Mouse (Mus musculus) embryonic facial prominence, embryonic 14.5 days (tissue): ENCODE results near the gene Caps2. TPM values are rescaled to one million over a fixed set of nuclear protein-coding genes. Genes with fewer than 3 reads are reported as not detected.
A peak's percentile ranks its signal among the peaks of the same experiment; 100 is the strongest.
"Not testable (repeated sequence)": the region's sequence is repeated elsewhere in the genome, so short reads cannot be mapped to it uniquely, and the experiment has no call there.

Source experiments
- ATAC-seq: fragments of 200-750 bp; cut with Nextera tagmentation; 2 replicates; pipeline ENCODE4 v1.8.0; 2017; ENCODE audit warnings: low read depth, moderate number of reproducible peaks, moderate TSS enrichment
- DNase-seq: peaks from one replicate; pipeline ENCODE4 v3.0.0-alpha.2; 2015; ENCODE audit warnings: low spot score
- H3K27ac ChIP-seq: fragments of 300-500 bp; sonication (generic); replicated peaks from 2 replicates; pipeline ENCODE4 v1.5.1; 2014; ENCODE audit warnings: low read depth, mild to moderate bottlenecking, low read length, moderate library complexity
- H3K27me3 ChIP-seq: fragments of 300-500 bp; sonication (generic); replicated peaks from 2 replicates; pipeline ENCODE4 v1.6.1; 2014; ENCODE audit warnings: low read length; ENCODE audit not compliant: control insufficient read depth, insufficient read depth
- H3K36me3 ChIP-seq: fragments of 300-500 bp; sonication (generic); 2 replicates; pipeline ENCODE4 v1.6.1; 2014; ENCODE audit warnings: low read length, mixed read lengths; ENCODE audit not compliant: control insufficient read depth, insufficient read depth
- H3K4me1 ChIP-seq: fragments of 300-500 bp; sonication (generic); 2 replicates; pipeline ENCODE4 v1.6.1; 2014; ENCODE audit warnings: antibody characterized with exemption, low read length; ENCODE audit not compliant: control insufficient read depth, insufficient read depth
- H3K4me2 ChIP-seq: fragments of 300-500 bp; sonication (generic); 2 replicates; pipeline ENCODE4 v1.6.1; 2014; ENCODE audit warnings: low read depth, mild to moderate bottlenecking, low read length, moderate library complexity, mixed read lengths
- H3K4me3 ChIP-seq: fragments of 300-500 bp; sonication (generic); 2 replicates; pipeline ENCODE4 v1.5.1; 2014; ENCODE audit warnings: low read depth, mild to moderate bottlenecking, low read length
- H3K9ac ChIP-seq: fragments of 300-500 bp; sonication (generic); 2 replicates; pipeline ENCODE4 v1.6.1; 2014; ENCODE audit warnings: low read depth, mild to moderate bottlenecking, low read length, moderate library complexity, mixed read lengths
- H3K9me3 ChIP-seq: fragments of 300-500 bp; sonication (generic); 2 replicates; pipeline ENCODE4 v1.6.1; 2016; ENCODE audit warnings: low read length; ENCODE audit not compliant: control insufficient read depth
- WGBS: fragments of 180-500 bp; shearing (Covaris S2); extraction: QIAGEN DNeasy Blood & Tissue Kit; methylation state at CpG from one replicate; pipeline ENCODE4 v1.1.7; 2014; 5-methylcytosine and 5-hydroxymethylcytosine counted together
- polyA plus RNA-seq: library from polyadenylated mRNA; unstranded; fragments of >200 nt; fragmentation: Nextera tagmentation; extraction: Ambion mirVana; gene quantifications from 2 replicates; pipeline ENCODE4 v1.2.1, GENCODE M21; 2014

Caps2 gene
- polyA plus RNA-seq, 1 experiment from 2014 or later, result 0.39 TPM

DNA sequence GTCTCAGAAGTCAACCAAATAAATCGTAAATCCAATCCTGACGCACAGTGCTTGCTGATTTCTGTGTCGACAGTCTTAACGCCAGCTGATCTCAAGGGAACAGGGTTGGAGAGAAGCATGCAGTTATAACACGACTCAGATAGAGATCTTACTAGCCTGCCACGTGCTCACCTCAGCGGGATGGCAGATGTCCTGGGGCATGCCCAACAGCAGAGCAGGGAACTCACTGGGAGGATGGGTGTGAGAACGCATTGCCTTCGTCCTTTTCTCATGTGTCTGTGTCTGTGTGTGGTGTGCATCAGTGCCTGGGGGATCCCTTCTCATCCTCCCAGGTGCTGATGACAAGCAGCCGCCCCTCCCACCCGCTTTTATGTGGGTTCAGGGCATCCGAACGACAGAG lies 13.6 kb downstream of the Caps2 start:
- WGBS, result 31% methylated on average over 12 of the region's 13 CpGs
- not testable (repeated sequence) for H3K4me1 ChIP-seq, H3K27ac ChIP-seq, H3K9ac ChIP-seq, H3K36me3 ChIP-seq, H3K27me3 ChIP-seq, H3K4me3 ChIP-seq, DNase-seq, ATAC-seq, H3K9me3 ChIP-seq, H3K4me2 ChIP-seq

DNA sequence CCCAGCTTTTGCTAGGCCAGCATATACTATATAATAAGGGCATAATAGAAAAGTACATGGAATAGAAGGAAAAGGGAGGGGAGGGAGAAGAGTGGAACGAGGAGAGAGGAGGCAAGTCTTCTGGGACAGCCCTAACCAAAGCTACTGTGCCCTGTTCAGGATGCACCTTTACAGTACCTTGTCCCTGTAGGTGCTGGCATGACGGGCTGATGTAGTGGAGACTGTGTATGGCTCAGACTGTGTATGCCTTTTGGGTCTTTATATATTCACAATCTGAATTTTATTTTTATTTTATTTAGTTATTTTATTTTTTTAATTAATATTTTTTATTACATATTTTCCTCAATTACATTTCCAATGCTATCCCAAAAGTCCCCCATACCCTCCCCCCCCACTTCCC lies 30.5 kb downstream of the Caps2 start:
- 84% methylated on average over 2 of the region's 2 CpGs for WGBS
- H3K4me2 ChIP-seq, H3K27me3 ChIP-seq, DNase-seq, H3K9me3 ChIP-seq, ATAC-seq, H3K9ac ChIP-seq, H3K4me3 ChIP-seq, H3K4me1 ChIP-seq, H3K27ac ChIP-seq, H3K36me3 ChIP-seq: not testable (repeated sequence)

DNA sequence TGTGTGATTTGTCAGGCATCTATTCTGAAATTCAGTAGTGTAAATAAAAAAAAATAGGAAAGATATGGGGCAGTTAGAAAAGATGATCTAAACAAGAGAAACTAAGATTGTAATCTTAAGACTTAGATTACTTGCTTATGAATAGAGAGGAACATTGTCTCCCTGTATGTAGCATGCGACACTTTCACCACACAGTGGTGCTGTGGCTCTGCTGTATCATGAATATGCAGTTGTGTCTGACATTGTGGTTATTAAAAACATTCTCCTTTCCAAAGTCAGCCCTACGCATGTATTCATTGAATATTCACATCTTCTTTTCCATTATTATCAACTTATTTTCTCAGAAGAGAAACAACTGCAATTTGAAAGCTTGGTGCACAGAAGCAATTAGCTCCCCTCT lies 40.0 kb downstream of the Caps2 start:
- Histone ChIP-seq H3K27ac (no peak overlapping the region), H3K9ac (no peak overlapping the region), H3K4me2 (no peak overlapping the region), H3K4me1 (no peaks in the 10 kb centered on the region), H3K36me3 (no peaks in the 10 kb centered on the region), H3K9me3 (no peaks in the 10 kb centered on the region), H3K27me3 (no peaks in the 10 kb centered on the region), H3K4me3 (no peak overlapping the region)
- WGBS, result 47% methylated on average over 2 of the region's 2 CpGs
- ATAC-seq, result peak; percentile 80
- DNase-seq, result peak; percentile 78

DNA sequence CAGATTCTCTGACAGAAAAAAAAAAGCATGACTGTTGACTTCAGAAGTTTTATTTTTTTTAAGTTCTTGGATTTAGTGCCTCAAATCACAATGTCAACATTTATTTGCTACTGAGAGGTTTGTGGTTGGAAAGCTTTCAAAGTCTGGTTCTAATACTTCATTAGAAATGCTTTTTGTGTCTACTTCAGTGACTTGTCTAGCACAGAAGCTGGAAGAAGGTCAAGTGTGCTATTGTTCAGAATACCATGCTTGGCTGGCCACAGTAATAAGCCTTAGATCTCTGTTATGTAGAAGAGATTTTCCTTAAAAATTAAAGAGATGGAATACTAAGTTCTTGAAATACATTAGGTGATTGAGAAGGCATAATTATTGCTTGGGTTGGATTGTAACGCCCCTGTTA lies 63.7 kb downstream of the Caps2 start:
- 68% methylated on average over 1 of the region's 1 CpGs for WGBS
- no peaks in the 10 kb centered on the region for H3K27me3 ChIP-seq
- no peak overlapping the region for H3K4me2 ChIP-seq

DNA sequence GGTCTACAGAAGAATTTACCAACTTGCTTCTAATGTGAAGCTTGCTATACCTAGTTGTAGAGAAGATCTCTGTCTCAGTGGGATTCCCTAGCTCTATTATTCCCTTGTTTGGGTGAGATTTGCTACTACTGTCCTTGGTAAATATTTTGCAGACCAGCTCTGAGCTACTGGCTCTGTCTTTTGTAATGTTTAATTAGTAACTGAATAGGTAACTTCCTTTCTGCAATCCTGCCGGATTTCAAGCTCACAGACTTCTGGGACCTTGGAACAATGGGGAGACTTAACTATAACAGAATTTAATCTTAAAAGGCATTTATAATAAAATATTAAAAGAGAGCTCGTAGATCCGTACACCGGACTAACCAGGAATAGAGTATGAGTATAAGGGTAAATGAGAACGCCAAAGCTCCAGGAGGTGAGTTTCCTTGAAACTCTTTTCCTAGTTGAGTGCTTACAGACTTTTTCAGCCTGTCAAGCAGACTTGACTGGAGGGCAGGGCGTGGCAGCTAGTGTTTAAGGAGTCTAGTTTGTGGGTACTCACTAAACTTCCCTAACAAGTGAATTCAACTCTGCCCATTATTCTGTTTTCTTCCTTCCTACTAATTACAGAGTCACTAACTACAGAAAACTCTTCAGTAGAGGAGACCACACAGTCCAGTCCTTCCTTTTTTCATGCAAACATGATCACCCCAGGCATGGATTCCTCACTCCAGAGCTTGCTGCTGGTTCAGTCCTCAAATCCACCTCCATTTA lies 65.8 kb downstream of the Caps2 start:
- not testable (repeated sequence) for H3K27ac ChIP-seq, H3K4me3 ChIP-seq, H3K27me3 ChIP-seq, H3K9me3 ChIP-seq, H3K4me2 ChIP-seq, H3K9ac ChIP-seq, ATAC-seq, H3K36me3 ChIP-seq, H3K4me1 ChIP-seq
- DNase-seq, result peak; percentile 8
- 40% methylated on average over 6 of the region's 6 CpGs for WGBS

More for the DNA sequence above, 63.7 kb downstream of the Caps2 start:
- Histone ChIP-seq H3K27ac (no peak overlapping the region), H3K9me3 (no peaks in the 10 kb centered on the region), H3K4me1 (no peaks in the 10 kb centered on the region), H3K36me3 (no peaks in the 10 kb centered on the region), H3K9ac (no peak overlapping the region), H3K4me3 (no peak overlapping the region)
- DNase-seq, result peak; percentile 4
- no peak for ATAC-seq

DNA sequence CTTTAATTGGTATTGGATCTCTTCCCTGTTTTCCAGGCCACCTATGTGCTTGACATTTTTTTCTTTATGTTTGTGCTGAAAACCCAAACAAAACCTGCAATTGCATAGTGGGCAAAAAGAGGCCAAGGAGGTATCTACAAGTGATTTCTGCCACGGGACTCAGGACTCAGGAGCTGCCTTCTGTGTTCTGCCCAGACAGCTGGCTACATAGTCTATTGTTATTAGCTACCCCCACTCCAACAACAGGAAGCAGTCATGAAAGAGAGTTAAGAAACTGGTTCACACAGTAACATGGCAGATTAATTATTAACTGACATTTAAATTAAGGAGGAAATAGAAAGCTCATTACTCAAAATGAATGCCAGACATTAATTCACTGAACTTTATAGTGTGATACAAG lies 69.3 kb downstream of the Caps2 start:
- H3K4me2 ChIP-seq, result not testable (repeated sequence)
- 25% methylated on average over 1 of the region's 1 CpGs for WGBS

DNA sequence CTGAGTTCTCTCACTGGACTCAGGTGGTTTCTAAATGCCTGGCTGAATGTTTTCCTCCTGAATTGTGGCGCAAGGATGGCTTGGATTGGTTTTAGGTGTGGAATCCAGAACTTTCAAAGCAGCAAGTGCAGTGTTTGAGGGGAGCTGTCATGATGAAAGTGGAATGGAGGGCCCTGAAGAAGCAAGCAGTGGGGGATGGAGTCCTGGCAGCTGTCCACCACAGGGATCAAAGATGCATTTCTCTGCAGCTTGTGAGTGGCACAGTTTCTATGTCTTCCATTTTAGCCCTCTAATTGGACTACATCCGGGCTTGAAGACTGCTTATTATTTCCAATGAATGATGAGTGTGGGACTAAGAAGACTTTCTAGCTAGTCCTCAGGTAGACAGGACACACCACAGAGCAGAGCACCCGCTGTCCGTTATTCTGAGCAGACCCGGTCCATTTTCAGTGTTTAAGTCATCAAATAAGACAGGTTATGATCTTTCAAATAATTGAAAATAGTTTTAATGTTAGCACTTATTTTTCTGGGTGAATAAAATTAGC lies 72.0 kb downstream of the Caps2 start:
- DNase-seq, H3K4me2 ChIP-seq, H3K9ac ChIP-seq, H3K9me3 ChIP-seq, H3K27me3 ChIP-seq, ATAC-seq, H3K36me3 ChIP-seq, H3K27ac ChIP-seq, H3K4me1 ChIP-seq, H3K4me3 ChIP-seq: not testable (repeated sequence)
- WGBS, result 83% methylated on average over 5 of the region's 5 CpGs

More for the DNA sequence above, 69.3 kb downstream of the Caps2 start:
- H3K36me3 ChIP-seq, DNase-seq, ATAC-seq, H3K4me3 ChIP-seq, H3K9me3 ChIP-seq, H3K9ac ChIP-seq, H3K27ac ChIP-seq, H3K4me1 ChIP-seq, H3K27me3 ChIP-seq: not testable (repeated sequence)

DNA sequence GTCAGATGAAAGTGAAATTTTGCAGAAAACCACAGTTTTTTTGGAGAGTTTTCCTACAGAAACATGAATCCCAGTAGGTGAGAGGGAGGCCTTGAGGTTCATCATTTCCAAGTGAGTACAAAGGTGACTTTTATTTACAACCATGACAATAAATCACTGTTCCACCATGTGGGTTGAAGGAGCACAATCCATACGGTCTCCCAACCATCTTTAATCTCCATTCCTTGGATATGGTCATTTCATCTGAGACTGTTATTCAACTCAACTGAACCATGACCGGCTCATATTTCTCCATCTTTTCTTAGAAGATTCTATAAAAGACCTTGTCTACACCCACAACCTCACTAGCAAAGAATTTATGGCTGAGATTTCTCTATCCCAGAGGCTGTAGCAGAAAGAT lies 84.9 kb downstream of the Caps2 start:
- H3K4me3 ChIP-seq, result no peak overlapping the region
- H3K9ac ChIP-seq, result no peak overlapping the region
- no peaks in the 10 kb centered on the region for H3K36me3 ChIP-seq
- no peak overlapping the region for H3K27ac ChIP-seq
- no peaks in the 10 kb centered on the region for H3K27me3 ChIP-seq
- DNase-seq, result no peak
- H3K4me2 ChIP-seq, result no peak overlapping the region
- H3K4me1 ChIP-seq, result no peaks in the 10 kb centered on the region
- no peaks in the 10 kb centered on the region for H3K9me3 ChIP-seq
- ATAC-seq, result no peak
- 83% methylated on average over 2 of the region's 2 CpGs for WGBS

DNA sequence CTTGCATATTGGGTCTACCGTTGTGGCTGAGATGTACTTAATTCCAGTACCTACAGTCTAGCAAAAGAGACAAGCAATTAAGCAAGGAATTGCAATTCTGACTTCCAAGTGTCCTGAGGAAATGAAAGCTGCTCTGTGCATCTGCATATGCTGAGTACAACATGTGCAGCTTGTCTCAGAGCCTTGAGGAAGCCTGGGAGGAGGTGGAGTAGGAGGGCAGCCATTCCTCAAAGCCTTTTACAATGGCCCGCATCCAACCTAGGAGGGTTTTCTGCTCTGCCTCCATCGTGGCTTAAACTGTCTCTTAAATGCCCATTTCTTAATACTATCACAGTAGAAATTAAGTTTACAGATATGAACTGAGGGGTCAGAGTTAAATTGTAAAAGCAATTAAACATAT lies 100.0 kb downstream of the Caps2 start:
- WGBS, result 80% methylated on average over 3 of the region's 3 CpGs
- no peak overlapping the region for H3K4me2 ChIP-seq
- no peak overlapping the region for H3K27ac ChIP-seq
- no peaks in the 10 kb centered on the region for H3K4me1 ChIP-seq
- DNase-seq, result no peak
- ATAC-seq, result no peak
- no peak overlapping the region for H3K4me3 ChIP-seq
- no peaks in the 10 kb centered on the region for H3K36me3 ChIP-seq
- no peaks in the 10 kb centered on the region for H3K9me3 ChIP-seq
- H3K27me3 ChIP-seq, result no peaks in the 10 kb centered on the region
- no peak overlapping the region for H3K9ac ChIP-seq
